Comparison of ENCODE assay signal across 1 mouse cellular context in the genomic region with DNA sequence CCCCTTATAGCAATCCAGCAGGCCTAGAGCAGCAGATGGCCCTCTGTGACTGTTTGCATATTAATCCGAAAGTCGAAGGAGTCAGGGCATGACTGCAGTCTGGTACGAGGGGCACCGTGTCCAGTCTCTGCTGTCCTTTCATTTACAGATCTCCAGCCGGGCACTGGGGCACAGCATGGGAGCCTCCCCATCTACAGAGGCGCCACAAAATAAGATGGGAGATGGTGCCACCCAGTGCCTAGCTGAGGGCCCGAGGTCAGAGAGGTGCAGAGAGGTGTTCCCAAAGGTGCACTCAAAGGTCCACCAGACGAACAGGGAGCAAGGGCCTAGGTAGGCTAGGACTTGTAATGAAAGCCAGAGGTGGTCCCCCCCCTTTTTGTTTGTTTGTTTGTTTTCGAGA.
TF ChIP-seq lines count a peak whose summit lies in the region.

No protein-coding gene starts in this region.

TF ChIP-seq in MEL, 35 proteins besides CTCF, POLR2A, EP300 and RAD21:
- no peak for TF ChIP-seq BHLHE40 (IDR thresholded peaks at IDR 0.05; ENCODE audit: borderline replicate concordance, low read depth, low read length)
- peak; percentile 15; the same call in 1 of the 2 replicates for TF ChIP-seq MAZ (IDR thresholded peaks at IDR 0.05; ENCODE audit: low read depth, low read length)
